Mouse (Mus musculus) urinary bladder, postnatal 36 days (tissue): ENCODE data around the gene Izumo1.
A peak's percentile ranks its signal among the peaks of the same experiment; 100 is the strongest.
"Not testable (repeated sequence)": the region's sequence is repeated elsewhere in the genome, so short reads cannot be mapped to it uniquely, and the experiment has no call there.

Experiments
- DNase-seq, 2 experiments: peaks; one replicate each; pipeline ENCODE4 v3.0.0; 2022; ENCODE audit warnings: low spot score in 2 of 2, mixed read lengths in 1 of 2

The Izumo1 gene

DNA sequence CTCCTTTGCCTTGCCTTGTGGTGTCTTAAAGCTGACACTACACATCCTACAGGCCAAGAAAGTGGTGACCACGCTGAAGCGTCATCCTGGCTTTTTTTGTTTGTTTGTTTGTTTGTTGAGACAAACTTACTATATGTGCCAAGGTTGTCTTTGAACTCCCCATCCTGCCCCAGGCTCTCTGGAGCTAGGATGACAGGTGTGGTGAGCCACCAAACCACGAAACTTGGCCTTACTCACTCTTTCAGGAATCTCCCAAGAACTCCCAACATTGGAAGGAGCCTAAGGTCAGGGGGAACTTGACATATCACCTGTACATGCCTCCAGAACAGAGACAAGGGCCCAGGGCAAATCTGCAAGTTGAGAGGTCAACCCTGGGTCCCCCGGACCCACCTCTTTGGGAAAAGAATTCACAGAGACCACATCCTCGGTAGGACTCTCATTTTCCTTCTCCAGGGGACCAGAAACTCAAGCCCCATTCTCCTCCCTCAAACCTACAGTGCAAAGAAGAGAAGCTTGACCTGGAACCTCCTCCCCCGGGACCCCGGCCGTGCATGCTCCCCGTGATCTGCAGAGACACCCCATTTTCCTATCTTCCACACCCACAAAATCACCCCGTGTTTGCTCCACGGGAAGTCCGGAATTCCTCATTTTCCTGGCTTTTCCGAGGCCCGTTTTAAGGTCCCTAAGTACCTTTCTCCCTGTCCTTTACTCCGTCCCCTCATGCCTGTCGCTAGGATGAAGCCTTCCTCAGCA is 21.1 kb downstream of the Izumo1 start:
- no peak for DNase-seq

DNA sequence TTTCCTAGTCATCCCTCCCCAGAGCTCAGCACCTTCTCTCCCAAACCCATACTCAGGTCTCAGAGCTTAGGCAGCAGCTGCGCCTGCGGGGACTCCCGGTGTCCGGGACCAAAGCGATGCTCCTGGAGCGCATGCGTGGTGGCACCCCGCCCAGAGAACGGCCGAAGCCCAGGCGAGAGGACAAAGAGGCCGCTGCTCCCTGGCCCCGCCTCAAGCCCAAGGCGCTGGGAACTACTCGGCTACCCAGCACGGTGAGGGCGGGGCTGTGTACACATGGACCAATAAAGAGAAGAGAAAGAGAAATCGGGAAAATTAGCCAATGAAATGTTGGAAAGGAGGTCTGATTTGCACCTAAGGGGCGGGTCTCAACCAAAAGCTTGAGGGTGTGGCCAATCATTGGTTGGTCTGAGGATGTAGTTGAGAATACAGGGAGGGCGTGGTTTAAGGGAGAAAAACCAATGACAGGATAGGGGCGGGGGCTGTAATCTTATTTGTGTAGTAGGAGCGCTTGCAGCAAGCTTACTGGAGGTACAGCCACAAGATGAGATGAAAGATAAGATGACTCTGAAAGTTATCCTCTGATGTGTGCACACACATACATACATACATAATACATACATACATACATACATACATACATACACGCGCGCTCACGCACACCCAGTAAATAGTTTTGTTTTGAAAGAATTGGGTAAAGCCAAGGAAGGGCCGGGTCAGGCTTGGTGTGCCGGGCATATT is 22.0 kb downstream of the Izumo1 start:
- peak; percentile 71 to 89 for DNase-seq

DNA sequence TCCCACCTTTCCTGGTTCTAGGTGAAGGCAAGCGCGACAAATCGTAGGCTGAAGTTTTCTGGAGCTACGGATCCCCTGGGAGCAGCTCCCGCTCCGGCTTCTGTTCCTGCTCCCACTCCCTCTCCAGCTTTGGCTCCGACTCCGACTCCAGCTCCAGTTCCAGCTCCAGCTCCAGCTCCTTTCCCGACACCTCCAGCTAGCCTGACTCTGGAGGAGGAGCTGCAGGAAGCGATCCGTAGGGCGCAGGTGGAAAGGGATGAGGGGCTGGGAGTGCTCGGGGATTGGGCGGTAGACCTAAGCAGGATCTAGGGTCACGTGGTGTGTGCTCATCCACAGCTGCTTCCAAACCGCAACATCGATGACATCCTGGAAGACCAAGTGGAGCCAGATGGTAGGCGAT is 22.6 kb downstream of the Izumo1 start:
- DNase-seq: no peak

DNA sequence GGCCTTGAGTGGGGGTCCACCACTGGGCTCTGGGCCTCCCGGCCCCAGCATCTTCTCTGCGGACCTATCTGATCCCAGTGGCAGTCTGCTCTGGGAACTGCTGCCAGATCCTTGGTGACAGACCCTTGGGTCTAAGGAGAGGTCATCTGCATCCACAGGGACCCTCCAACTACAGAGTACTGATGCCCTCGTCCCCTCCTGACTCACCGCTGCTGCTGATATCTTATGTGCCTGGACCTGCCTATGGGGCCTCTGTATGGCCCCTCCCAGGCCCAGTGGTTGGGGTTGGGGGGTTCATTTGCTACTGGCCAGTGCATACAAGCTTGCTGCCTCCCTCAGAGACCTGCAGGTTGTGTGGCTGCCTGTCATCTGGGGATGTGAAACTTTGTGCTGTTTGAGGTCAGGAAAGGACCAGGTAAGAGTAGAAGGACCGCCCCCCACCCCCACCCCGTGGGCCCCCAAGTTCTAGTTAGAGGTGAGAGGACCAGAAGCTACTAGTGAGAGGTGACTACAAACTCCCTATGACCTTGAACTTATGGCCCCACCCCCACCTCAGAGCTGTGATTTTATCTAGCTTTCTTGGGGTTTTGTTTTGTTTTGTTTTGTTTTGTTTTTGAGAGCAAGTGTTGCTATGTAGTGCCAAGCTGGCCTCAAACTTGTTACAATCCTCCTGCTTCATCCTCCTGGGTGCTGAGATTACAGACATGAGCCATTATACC is 23.4 kb downstream of the Izumo1 start:
- no peak for DNase-seq

DNA sequence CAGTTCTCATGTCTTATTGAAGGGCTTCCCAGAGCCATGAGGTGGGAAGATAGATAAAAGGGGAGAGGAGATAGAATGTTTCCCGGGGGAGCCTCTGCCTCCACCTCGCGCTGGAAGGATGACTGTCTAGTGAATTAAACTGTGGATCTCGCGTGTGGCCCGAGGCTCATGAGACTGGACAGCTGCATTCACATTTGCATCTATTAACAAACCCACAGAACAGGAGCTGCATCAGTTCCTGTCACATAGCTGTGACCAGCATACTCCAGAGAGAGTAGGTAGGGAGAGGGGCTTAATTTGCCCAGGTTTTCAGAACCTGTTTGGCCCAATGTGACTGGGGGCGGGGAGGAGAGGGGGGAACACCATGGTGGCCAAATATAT is 24.0 kb downstream of the Izumo1 start:
- DNase-seq: no peak

DNA sequence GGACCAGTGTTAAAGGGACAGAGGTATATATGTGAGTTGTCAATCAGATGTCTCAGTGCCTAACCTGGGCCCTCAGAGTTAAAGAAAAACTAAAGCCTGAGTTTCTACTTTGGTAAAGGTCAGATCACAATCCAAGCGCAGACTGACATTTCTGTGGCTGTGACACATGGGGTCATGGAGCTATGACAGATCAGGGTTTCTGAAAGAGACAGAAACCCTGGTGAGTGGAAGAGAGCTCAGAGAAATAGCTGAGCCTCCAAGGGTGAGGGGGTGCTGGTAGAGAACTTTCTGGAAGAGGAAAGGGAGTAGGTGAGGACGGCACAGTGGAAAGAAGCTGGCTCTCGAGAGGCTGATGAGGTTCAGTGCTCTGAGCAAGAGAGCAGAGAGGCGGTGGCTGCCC is 25.1 kb downstream of the Izumo1 start:
- no peak for DNase-seq

DNA sequence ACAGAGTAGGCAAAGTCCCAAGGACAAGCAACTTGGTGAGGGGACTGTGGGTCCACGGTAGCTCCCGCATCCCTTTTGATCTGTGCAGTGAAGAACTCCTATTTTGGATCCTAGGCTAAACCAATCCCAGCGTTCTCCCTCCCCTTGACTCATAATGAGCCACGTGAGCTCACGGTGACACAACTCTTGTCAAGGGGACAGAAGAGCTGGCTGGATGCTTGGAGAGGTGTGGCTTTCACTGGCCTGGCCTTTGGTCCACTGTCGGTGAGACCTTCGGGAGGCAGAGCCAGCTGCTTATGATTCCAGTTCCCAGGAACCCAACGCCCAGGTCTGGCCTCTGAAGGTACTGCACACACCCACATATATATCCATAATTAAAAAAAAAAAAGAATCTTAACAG is 27.7 kb downstream of the Izumo1 start:
- no peak for DNase-seq

DNA sequence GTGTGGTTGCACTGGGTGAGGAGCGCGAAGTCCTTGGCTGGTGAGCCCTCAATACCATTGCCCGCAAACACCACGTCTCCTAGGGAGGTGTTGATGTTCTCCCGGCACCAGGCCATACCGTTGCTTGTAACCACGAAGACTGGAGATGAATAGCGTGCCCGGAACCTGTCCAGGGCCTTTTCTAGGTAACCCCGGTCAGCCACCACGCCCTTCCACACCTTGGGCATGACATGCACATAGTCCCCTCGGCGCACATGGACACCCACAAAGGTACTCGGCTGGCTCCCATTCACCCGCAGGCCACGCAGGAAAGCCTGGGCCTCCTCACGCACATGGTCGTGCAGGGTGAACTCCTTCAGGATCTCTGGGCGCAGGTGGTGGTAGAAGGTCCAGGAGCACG is 28.9 kb downstream of the Izumo1 start:
- not testable (repeated sequence) for DNase-seq

DNA sequence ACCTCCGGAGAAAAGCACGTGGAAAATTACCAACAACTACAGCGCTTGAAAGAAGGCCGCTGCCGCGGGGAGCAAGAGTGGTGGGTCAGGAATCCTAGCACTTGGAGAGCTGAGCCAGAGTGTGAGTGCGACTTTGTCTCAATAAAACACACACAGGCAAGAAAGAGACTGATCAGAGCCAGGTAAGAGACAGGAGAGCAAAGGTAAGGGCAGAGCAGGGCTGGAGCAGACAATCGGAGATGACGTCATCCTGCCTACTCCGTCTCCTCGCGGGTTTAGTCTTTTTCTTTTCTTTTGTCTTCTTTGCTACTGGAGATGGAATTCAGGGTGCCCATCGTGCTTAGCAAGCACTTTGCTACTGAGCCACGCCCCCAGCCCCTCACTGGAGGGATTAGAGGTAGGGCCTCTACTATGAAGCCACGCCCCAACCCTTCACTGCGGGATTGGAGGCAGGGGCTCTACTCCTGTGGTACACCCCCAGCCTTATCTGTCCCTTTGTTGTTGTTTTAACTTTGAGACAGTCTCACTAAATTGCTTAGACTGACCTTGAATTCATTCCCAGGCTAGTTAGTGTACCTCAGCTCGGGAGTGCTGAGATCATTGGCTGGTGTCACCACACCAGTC is 32.9 kb downstream of the Izumo1 start:
- no peak for DNase-seq

DNA sequence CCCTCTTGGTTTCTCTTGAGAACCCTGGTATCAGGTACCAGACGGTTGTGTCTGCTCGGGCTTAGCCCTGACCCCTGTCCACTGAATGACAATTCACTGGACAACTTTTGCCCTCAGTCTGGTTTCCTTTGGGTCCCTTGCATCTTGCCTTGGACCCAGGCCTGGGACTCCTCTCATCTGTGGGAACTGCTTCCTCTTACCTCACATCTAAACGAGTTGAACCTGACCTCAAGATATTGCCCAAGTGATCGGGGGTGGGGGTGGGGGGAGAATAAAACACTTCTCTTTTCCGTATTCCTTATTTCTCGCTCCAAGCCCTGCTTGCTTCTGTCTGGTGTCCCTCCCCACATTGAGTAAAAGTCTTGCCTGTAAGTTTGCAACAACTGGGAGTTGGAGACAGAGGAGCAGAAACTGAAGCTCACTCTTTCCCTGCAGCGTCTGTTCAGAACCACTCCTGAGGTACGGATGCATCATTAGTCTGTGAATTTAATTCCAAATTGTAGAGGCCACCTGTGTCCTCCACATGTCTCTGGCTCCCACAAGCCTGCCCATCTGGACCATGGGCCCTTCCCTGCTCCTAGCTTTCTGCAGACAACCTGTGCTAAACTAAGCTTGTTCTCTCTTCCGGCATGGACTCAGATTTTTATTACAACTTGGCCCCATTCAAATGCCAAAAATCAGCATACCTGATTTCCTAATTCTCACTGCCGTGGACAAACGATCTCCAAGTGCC is 39.3 kb downstream of the Izumo1 start:
- DNase-seq: no peak

DNA sequence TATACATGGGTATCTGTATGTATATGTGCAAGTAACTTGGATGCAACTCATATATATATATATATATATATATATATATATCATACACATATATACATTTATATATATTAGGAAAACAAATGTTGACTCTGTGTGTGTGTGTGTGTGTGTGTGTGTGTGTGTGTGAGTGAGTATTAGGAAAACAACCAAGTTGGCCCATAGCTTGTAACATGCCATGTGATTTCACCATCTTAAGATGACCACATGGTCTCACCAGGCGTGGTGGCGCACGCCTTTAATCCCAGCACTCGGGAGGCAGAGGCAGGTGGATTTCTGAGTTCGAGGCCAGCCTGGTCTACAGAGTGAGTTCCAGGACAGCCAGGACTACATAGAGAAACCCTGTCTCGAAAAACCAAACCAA is 40.1 kb downstream of the Izumo1 start:
- DNase-seq: not testable (repeated sequence)

DNA sequence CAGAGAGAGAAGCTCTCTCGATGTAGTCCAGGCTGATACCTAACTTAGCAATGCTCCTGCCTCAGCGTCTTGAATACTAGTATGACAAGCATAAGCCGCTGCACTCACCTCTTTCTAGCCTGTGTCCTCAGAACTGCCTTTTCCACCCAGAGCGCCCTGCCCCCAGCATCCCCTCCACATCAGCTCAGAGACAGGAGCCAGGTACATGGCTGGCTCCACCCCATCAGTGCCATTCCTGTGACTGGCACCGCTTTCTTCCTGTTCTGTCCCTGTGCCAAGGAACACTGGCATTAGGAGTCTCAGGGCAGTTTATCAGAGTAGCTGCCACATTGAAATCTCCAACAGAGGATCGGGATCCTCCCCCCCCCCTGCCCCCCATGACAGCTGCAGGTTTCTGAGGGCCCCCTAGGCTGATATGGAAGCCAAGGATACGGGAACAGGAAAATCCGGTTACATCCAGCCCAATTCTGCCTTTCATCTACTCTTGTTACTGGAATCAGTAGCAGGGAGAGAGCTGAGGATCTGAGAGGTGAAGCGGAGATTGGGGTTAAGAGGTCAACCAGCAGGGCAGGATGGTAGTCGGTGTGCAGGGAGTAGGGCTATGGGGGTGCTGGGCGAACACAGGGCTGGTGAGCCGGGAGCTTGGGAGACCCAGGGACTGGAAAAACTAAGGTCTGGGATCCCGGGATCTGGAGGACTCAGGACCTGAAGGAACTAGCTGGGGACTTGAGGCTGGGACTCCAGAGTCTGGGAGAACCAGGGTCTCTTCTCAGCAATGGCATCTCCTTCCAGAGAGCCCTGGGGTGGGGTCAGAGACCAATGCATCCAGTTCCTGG is 43.9 kb downstream of the Izumo1 start:
- DNase-seq: no peak

DNA sequence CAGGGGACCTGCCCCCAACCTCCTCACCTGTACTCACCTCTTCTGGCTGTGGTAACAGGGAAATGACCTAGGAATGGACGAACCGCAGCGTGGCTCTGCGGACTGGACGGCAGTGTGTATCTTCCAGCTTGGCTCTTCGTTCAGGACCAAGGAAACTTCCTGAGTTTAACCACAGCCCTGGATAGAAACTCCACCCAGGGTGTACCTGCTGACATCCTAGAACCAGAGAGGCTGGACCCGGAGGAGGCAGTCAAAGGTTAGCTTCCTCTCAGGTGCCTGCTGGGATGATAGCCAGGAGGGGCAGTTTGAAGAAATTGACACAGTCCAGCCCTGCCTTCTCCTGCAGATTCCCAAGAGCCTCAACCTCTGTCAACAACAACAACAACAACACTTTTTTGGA is 44.5 kb downstream of the Izumo1 start, which contains the start of gene Fut2:
Fut2 (minus strand) TSS at position 234 of the 400 bp plus-strand sequence.
- no peak for DNase-seq

DNA sequence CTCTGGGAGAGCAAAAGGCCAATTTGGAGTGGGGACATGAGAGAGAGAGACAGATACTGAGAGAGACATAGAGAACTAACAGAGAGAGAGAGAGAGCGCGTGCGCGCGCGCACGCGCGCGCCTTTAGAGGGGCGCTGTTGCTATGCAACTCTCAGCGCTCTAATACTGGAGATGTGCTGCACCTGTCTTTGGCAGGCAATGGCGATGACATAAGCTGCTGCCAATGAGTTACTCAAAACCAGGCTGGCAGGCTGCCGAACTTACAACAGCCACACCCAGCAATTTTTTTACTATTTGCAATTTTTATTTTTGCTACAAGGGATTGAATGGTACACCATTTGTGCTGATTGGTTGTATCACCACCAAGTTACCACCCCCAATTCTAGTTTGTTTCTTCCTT is 46.1 kb downstream of the Izumo1 start:
- no peak for DNase-seq

DNA sequence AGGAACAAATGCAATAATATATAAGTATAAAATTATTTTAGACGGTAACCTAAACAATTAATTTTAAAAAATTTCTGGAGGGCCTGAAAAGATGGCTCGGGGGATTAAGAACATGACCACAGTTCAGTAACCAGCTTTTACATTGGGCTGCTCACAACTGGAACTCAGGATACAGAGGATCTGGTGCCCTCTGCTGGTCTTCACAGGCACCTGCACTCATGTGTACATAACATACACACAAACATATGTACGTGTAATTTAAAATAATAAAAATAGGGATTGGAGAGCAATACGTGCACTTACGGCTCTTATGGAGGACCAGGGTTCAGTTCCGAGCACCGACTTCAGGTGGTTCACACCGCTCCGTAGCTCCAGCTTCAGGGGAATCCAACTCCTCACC is 47.3 kb downstream of the Izumo1 start:
- DNase-seq: no peak

DNA sequence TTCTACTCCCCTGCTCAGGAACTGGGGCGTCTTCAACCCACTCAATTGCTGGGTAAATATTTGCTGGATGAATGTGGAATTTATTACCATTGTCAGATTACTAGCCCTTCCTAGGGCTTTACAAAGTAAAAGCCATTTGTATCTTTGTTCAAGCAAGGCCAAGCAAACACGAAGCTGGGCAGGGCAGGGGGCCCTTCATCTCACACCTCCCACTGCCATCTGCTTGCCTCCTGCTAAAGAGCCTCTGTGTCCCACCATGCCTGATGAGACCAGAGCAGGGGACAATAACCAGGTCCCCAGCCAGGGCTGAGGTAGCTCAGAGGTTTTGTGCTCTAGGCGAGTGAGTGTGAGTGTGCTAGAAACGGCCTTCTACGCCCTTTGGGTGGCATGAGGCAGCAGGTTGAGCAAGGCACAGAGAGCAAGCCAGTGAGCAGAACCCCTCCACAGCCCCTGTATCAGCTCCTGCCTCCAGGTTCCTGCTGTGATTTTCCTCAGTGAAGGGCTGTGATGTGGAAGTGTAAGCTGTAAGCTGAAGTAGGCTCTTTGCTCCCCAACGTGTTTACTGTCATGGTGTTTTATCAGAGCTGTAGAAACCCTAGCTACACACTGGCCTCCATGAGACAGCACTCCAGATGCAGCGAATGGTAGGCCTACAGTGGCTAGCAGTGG is 56.1 kb downstream of the Izumo1 start:
- DNase-seq: no peak
